25 mouse cellular contexts compared by ENCODE assay signal in the genomic region with DNA sequence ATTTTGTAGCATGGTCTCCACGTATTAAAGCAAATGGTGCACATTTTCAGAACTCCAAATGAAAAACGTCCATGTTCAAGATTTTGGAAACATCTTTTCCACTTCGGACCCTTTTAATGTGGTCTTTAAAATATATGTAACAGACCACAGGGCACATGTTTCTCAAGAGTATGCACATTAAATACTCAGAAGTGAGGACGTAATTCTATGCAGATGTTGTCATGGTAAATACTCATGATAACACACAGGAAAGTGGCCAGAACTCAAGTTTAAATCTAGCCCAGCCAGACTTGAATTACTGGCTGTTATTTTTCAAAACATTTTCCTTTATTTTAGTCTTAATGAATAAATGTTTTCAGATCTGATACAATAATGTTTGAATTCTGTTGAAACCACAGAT.
A peak's percentile ranks its signal among the peaks of the same experiment; 100 is the strongest.
DNase-seq lines count a peak whose midpoint lies in the region; ATAC-seq and TF ChIP-seq lines count a peak whose summit lies in the region.
"Had no signal": no experiment of that assay in that cellular context is flagged by ENCODE, and none has a peak within 500 bp of the region (broad histone marks: within the 10 kb centered on the region; RNA-seq: fewer than 3 reads in every experiment).

No protein-coding gene starts in this region.

- TF ChIP-seq POLR2A in limb, embryonic 14.5 days (IDR thresholded peaks at IDR 0.05; ENCODE audit: borderline replicate concordance, extremely low read depth, insufficient read depth, insufficient read length): no peak

- no peaks in the 10 kb centered on the region for H3K4me1 ChIP-seq in midbrain, embryonic 11.5 days (ENCODE audit: control insufficient read depth, insufficient read depth, low read length)
- H3K4me1 ChIP-seq in midbrain, embryonic 15.5 days: no peaks in the 10 kb centered on the region
- H3K4me1 ChIP-seq in embryonic facial prominence, embryonic 14.5 days (ENCODE audit: control insufficient read depth, insufficient read depth, low read length): no peaks in the 10 kb centered on the region; the same call in 1 of the 2 replicates
- H3K4me1 ChIP-seq in limb, embryonic 14.5 days (ENCODE audit: control insufficient read depth, insufficient read depth, low read length): no peaks in the 10 kb centered on the region
- H3K4me1 ChIP-seq: forebrain, embryonic 10.5 days; forebrain, embryonic 13.5 days; heart, embryonic 10.5 days; heart, embryonic 13.5 days had no signal

- H3K27me3 ChIP-seq in midbrain, embryonic 11.5 days (ENCODE audit: control insufficient read depth, insufficient read depth, low read length): no peaks in the 10 kb centered on the region
- no peaks in the 10 kb centered on the region for H3K27me3 ChIP-seq in midbrain, embryonic 15.5 days (replicated peaks)
- H3K27me3 ChIP-seq in embryonic facial prominence, embryonic 14.5 days (replicated peaks; ENCODE audit: control insufficient read depth, insufficient read depth, low read length): no peaks in the 10 kb centered on the region
- H3K27me3 ChIP-seq in limb, embryonic 14.5 days (ENCODE audit: control insufficient read depth, insufficient read depth, low read length): no peaks in the 10 kb centered on the region
- H3K27me3 ChIP-seq: forebrain, embryonic 13.5 days; heart, embryonic 13.5 days; Patski had no signal

- no peak for ATAC-seq in midbrain, embryonic 11.5 days (ENCODE audit: low FRiP score)
- no peak for ATAC-seq in midbrain, embryonic 15.5 days (replicated peaks)
- ATAC-seq in embryonic facial prominence, embryonic 14.5 days (ENCODE audit: low read depth): no peak
- peak; percentile 71; the same call in 1 of the 2 replicates for ATAC-seq in limb, embryonic 14.5 days (ENCODE audit: low FRiP score, low read depth)
- ATAC-seq: forebrain, embryonic 13.5 days; forebrain, embryonic 16.5 days; hindbrain, postnatal 0 days; inflammation-experienced regulatory T-cells, adult 6 months; Patski had no signal

- WGBS in midbrain, embryonic 11.5 days: 87% methylated on average over 4 of the region's 4 CpGs
- 90% methylated on average over 4 of the region's 4 CpGs for WGBS in midbrain, embryonic 15.5 days
- WGBS in embryonic facial prominence, embryonic 14.5 days: 37% methylated on average over 4 of the region's 4 CpGs
- WGBS in limb, embryonic 14.5 days: 31% methylated on average over 4 of the region's 4 CpGs

- no peak overlapping the region for H3K4me3 ChIP-seq in midbrain, embryonic 11.5 days (ENCODE audit: low read depth, low read length)
- H3K4me3 ChIP-seq in midbrain, embryonic 15.5 days: no peak overlapping the region
- H3K4me3 ChIP-seq in embryonic facial prominence, embryonic 14.5 days (ENCODE audit: low read depth, low read length): no peak overlapping the region
- no peak overlapping the region for H3K4me3 ChIP-seq in limb, embryonic 14.5 days (replicated peaks; ENCODE audit: low read length)
- H3K4me3 ChIP-seq: forebrain, embryonic 10.5 days; forebrain, embryonic 13.5 days; heart, adult 2 months; heart, embryonic 10.5 days; heart, embryonic 13.5 days had no signal

- DNase-seq in midbrain, embryonic 11.5 days (ENCODE audit: low spot score, missing footprints): peak; percentile 35
- DNase-seq in embryonic facial prominence, embryonic 14.5 days (ENCODE audit: low spot score): peak; percentile 88
- peak; percentile 67 for DNase-seq in limb, embryonic 14.5 days (ENCODE audit: low spot score)
- DNase-seq in testis, postnatal 10 days (ENCODE audit: low spot score): no peak
- no peak for DNase-seq in cerebellum, adult 11-12 months
- DNase-seq: adrenal gland, postnatal 10 days; adrenal gland, postnatal 36 days; cerebellum, adult 2 months; cerebellum, adult 9-11 months; cerebellum, postnatal 25 days; gastrocnemius, postnatal 10 days; gastrocnemius, postnatal 36 days; heart, adult 2 months; heart, postnatal 14 days; heart, postnatal 4 days had no signal

- no peaks in the 10 kb centered on the region for H3K36me3 ChIP-seq in midbrain, embryonic 11.5 days (ENCODE audit: control insufficient read depth, insufficient read depth, low read length)
- no peaks in the 10 kb centered on the region for H3K36me3 ChIP-seq in midbrain, embryonic 15.5 days (replicated peaks)
- no peaks in the 10 kb centered on the region for H3K36me3 ChIP-seq in embryonic facial prominence, embryonic 14.5 days (ENCODE audit: control insufficient read depth, insufficient read depth, low read length)
- H3K36me3 ChIP-seq in limb, embryonic 14.5 days (ENCODE audit: control insufficient read depth, insufficient read depth, low read length): no peaks in the 10 kb centered on the region
- H3K36me3 ChIP-seq: forebrain, embryonic 10.5 days; heart, embryonic 10.5 days; heart, embryonic 13.5 days had no signal

- no peak overlapping the region for H3K27ac ChIP-seq in midbrain, embryonic 11.5 days (ENCODE audit: low read depth, low read length)
- no peak overlapping the region for H3K27ac ChIP-seq in midbrain, embryonic 15.5 days
- 0 out of 2 replicates have a peak overlapping the region, but pooled peaks have one; percentile 33 for H3K27ac ChIP-seq in embryonic facial prominence, embryonic 14.5 days (replicated peaks; ENCODE audit: low read depth, low read length)
- no peak overlapping the region for H3K27ac ChIP-seq in limb, embryonic 14.5 days (replicated peaks; ENCODE audit: low read depth, low read length)
- H3K27ac ChIP-seq: forebrain, embryonic 10.5 days; forebrain, embryonic 13.5 days; heart, adult 2 months; heart, embryonic 10.5 days; heart, embryonic 13.5 days; hindbrain, embryonic 14.5 days; hindbrain, postnatal 0 days had no signal

- H3K4me2 ChIP-seq in midbrain, embryonic 11.5 days: no peak overlapping the region
- no peak overlapping the region for H3K4me2 ChIP-seq in midbrain, embryonic 15.5 days
- no peak overlapping the region for H3K4me2 ChIP-seq in embryonic facial prominence, embryonic 14.5 days (ENCODE audit: low read depth, low read length)
- H3K4me2 ChIP-seq in limb, embryonic 14.5 days (replicated peaks; ENCODE audit: low read depth, low read length, severe bottlenecking): no peak overlapping the region
- H3K4me2 ChIP-seq: forebrain, embryonic 13.5 days; heart, embryonic 13.5 days; hindbrain, embryonic 14.5 days had no signal

- H3K9ac ChIP-seq in midbrain, embryonic 11.5 days (ENCODE audit: low read length): no peak overlapping the region
- H3K9ac ChIP-seq in midbrain, embryonic 15.5 days: no peak overlapping the region
- H3K9ac ChIP-seq in embryonic facial prominence, embryonic 14.5 days (ENCODE audit: low read depth, low read length): no peak overlapping the region
- no peak overlapping the region for H3K9ac ChIP-seq in limb, embryonic 14.5 days (ENCODE audit: low read depth, low read length, severe bottlenecking)
- H3K9ac ChIP-seq: forebrain, embryonic 13.5 days; heart, embryonic 13.5 days; hindbrain, embryonic 14.5 days had no signal

- H3K9me3 ChIP-seq in midbrain, embryonic 11.5 days (ENCODE audit: control insufficient read depth, low read length): no peaks in the 10 kb centered on the region
- no peaks in the 10 kb centered on the region for H3K9me3 ChIP-seq in midbrain, embryonic 15.5 days
- no peaks in the 10 kb centered on the region for H3K9me3 ChIP-seq in embryonic facial prominence, embryonic 14.5 days (ENCODE audit: control insufficient read depth, low read length)
- no peaks in the 10 kb centered on the region for H3K9me3 ChIP-seq in limb, embryonic 14.5 days (ENCODE audit: control insufficient read depth, low read length)
- H3K9me3 ChIP-seq: forebrain, embryonic 10.5 days; forebrain, embryonic 13.5 days; heart, embryonic 10.5 days; heart, embryonic 13.5 days had no signal

Comparison
In these comparisons a context has a peak if more than half of its experiments do, and no peak if none do; other contexts are left out.
1. DNase-seq: peak in midbrain, embryonic 11.5 days (single experiment), embryonic facial prominence, embryonic 14.5 days (single experiment) and limb, embryonic 14.5 days (single experiment); none in testis, postnatal 10 days (single experiment) and cerebellum, adult 11-12 months (single experiment).